Mouse (Mus musculus) cortical plate, adult 2 months (tissue): ENCODE results near the gene Hdac9.
"Not testable (repeated sequence)": the region's sequence is repeated elsewhere in the genome, so short reads cannot be mapped to it uniquely, and the experiment has no call there.

Experiments
- CTCF ChIP-seq: fragments of 200-500 bp; IDR thresholded peaks from 2 replicates; pipeline ENCODE4 v1.5.1; 2011; ENCODE audit warnings: mild to moderate bottlenecking, control low read depth, low read length; ENCODE audit not compliant: insufficient read depth; ENCODE audit errors: extremely low read depth
- POLR2A ChIP-seq: fragments of 200-500 bp; IDR thresholded peaks from 2 replicates; pipeline ENCODE4 v1.6.1; 2011; ENCODE audit warnings: mild to moderate bottlenecking, low read length, control low read depth; ENCODE audit not compliant: insufficient read depth; ENCODE audit errors: extremely low read depth

DNA sequence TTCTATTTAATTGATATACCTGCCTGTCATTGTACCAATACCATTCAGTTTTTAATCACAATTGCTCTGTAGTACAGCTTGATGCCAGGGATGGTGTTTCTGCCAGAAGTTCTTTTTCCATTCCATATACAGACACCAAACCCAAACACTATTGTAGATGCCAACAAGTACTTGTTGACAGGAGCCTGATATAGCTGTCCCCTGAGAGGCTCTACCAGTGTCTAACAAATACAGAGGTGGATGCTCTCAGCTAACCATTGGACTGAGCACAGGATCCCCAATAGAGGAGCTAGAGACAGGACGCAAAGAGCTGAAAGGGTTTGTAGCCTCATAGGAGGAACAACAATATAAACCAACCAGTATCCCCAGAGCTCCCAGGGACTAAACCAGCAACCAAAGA, 472.2 kb downstream of the Hdac9 start:
- TF ChIP-seq CTCF, POLR2A: not testable (repeated sequence)
